Mouse (Mus musculus): Measurements from ENCODE around the gene Stxbp4.

Gene Stxbp4

DNA sequence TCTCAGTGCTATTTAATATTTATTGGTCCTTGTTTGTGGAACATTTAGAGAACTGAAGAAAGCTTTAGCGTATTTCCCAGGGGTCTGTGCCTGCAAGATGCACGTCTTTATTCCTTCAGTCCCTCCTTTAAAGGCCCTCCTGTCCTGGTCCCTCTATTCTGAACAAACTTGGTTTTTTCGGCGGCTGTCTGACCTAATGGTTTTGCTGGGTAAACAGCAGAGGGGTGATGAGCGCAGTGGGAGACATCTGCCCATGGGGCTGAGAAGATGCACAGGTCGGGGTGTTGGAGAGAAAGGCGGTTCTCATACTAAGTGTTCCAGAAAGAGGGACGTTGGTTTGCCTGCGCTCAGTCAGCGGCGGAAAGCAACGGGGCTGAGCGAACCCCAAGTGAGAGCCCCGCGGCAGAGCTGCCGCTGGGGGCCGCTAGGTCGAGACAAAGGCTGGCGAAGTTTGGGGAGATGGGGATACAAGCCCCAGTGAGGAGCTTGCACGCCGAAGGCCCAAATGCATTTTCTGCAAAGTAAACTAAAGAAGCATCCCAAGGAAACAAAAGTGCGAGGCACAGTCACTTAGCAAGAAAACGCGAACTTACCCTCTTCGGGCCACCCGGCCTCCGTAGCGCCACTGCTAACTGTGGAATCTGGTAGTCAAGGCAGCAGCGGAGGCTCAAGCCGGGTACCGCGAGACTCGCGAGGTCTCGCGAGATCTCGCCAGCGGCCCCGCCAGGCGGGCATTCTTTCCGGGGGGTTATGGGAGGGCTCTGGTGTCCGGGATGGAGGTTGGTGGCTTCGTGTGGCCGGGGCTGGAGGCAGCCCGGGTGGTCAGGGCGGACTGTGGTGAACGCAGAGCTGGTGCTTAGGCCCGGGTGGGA lies at the start of gene Stxbp4, which contains the start of gene Cox11:
Gene Stxbp4 (minus strand): TSS at position 645 of the 872 bp plus-strand sequence.
Gene Cox11 (plus strand): TSS at position 734 of the 872 bp plus-strand sequence.
- peak; percentile 91 for DNase-seq (ENCODE audit: low read depth, low spot score)

DNA sequence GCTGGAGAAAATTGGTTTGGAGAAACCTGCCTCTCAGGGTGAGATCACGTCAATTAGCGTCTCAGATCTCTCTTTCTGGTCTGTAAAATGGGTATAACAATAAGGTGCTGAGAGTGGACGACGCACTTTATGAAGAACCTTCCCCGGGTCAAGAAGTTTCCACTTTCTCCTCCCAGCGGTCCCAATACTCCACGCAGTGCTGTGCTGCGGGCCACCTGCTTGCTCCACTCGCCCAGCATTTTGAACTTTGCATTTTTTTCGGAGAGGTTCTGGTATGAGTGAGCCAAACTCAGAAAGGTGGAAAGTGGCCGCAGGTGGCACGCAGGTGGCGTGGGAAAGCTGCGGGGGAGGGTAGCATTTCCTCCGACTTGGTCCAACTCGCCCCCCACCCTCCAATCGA lies 49.2 kb upstream of the Stxbp4 start:
- no peak for DNase-seq (ENCODE audit: low read depth, low spot score)

GRCm38 (mm10) chr11:90686287-90687025 lies 48.6 kb upstream of the Stxbp4 start:
- no peak for DNase-seq (ENCODE audit: low read depth, low spot score)

DNA sequence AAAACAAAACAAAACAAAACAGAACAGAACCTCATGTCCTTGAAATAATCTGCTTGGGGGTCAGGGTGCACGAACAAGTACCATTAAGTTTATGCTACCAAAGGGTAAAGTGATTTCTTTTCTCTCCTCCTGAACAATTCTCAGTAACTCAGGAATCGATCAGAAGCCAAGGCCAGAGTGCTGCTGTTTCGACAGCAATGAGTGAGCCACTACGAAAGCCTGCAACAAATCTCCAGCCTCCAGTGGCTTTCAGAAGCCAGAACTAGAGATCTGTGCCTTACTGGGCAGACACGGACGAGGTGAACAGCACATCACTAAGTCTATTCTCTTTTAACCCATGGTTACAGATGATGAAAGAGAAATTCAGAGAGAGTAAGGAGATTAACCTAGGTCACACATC lies 47.3 kb upstream of the Stxbp4 start:
- no peak for DNase-seq (ENCODE audit: low read depth, low spot score)

DNA sequence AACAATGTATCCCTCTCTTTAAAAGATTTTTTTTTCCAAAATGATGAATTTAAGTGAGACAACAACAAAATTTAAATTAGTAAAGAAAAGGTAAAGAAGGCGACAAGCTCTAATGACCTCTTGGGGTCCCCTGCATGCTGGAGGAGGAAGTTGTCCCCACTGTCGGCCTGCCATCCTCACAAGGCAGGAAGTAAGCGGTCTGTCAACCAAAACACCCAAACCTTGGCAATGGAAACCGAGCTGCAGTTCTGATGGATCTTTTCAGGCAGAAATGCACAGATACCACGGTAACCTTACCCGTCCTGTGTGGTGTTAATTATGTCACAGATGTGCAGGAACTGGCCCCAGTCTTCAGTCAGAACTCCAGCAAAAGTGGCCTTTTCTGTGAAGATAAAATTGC lies 46.9 kb upstream of the Stxbp4 start:
- no peak for DNase-seq (ENCODE audit: low read depth, low spot score)

DNA sequence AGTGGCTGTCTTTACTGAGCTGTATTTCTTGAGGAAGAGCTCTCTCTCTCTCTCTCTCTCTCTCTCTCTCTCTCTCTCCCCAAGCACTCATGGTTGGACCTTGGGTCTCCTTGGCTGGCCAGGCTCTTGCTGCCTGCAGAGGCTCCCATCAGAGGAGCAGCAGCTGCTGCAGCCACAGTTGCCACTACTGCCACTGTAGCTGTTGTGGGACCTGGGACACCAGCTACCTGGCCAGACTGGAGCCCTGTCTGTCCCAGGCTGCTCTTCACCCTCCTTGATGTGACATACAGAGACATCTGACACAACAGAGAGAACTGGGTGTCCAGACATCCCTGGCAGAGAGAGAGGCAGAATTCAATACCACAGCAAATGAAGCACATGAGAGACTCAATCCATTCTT lies 43.3 kb upstream of the Stxbp4 start:
- no peak for DNase-seq (ENCODE audit: low read depth, low spot score)

GRCm38 (mm10) chr11:90678582-90678981 lies 40.7 kb upstream of the Stxbp4 start:
- no peak for DNase-seq (ENCODE audit: low read depth, low spot score)

DNA sequence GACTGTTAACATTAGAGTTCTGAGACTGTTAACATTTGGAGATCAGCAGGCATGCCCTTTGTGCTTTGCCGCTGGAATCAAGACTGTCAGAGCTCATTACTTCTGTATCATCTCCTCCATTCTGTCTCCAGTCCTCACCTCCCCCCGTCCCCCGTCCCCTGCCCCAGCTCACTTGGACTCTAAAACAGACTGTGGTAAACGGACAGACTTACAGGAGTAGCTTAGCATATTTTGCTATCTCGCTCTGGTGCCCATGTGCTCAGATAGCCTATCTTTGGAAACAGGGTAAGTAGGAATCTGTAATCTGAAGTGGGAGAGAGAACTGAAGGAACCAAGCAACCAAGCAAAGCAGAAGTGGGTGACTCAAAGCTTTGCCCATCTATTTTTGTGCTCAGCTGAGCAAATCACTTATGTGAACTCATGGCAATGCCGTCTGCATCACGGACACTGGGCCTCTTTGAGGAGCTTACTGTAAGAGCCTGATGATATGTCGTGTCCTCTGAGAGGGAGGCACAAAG lies 39.9 kb upstream of the Stxbp4 start:
- DNase-seq (ENCODE audit: low read depth, low spot score) = no peak

DNA sequence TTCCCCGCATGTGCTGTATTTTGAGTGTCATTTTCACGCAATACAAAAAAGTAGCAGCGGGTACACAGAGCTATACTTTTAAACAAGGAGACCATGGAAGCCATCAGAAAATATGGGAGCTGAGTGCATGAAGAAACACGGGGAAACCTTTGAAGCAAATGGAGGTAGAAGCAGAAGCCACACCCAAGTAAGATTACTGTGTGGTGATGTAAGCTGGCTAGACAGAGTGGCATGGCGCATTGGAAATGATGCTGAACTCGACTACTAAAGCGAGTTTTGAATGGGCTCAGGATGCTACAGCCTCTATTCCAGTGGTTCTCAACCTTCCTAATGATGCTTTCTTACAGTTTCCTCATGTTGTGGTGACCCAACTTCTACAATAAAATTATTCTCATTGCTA lies 39.1 kb upstream of the Stxbp4 start:
- no peak for DNase-seq (ENCODE audit: low read depth, low spot score)

DNA sequence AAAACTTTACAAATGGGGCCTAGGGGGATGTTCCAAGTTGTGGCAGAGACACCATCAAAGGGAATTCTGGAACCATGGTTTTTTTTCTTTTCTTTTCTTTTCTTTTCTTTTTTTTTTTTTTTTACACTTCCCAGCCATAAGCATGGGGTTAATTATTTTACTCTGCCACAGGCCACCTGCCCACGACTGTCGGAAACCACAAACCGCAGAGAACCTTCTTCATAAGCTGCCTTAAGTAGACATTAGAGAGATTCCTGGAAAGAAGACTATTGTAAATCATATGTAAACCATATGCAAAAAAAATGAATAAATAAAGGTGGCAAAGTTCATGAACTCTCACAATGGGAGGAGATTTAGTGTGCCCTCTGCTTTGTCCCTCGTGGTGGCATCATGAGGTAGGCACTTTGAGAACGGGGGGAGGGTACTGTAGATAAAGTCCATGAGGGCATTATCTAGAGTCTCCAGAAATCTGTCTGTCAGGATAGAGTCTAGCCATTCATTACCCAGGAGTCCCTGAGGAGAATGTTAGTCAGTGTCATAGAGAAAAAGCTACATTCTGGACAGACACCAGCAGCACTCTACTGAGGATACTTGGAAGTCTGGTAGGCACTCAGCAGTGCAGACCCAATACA lies 37.7 kb upstream of the Stxbp4 start:
- no peak for DNase-seq (ENCODE audit: low read depth, low spot score)

- no peak for DNase-seq (ENCODE audit: low read depth, low spot score)
Observed at GRCm38 (mm10) chr11:90667325-90667724, 29.4 kb upstream of the Stxbp4 start.

DNA sequence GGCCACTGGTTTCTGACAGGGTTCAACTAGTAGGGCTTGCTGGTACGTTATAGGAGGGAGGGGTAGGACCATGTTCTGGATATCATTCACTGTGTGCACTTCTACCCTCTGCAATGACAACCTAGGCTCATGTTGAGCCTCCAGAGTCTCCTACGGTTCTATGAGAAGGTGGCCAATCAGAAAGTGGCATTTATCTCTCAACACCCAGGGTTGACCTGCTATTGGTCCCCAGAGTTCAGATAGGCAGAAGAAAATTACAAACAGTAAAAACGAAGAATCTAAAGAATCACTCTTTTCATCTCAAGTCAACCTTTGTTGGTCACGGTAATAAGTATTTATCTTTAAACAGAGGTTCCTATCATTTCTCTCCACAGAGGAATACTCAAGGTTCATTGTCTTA lies 29.0 kb upstream of the Stxbp4 start:
- no peak for DNase-seq (ENCODE audit: low read depth, low spot score)

- no peak for DNase-seq (ENCODE audit: low read depth, low spot score)
Observed at GRCm38 (mm10) chr11:90666144-90666757, 28.4 kb upstream of the Stxbp4 start.

DNA sequence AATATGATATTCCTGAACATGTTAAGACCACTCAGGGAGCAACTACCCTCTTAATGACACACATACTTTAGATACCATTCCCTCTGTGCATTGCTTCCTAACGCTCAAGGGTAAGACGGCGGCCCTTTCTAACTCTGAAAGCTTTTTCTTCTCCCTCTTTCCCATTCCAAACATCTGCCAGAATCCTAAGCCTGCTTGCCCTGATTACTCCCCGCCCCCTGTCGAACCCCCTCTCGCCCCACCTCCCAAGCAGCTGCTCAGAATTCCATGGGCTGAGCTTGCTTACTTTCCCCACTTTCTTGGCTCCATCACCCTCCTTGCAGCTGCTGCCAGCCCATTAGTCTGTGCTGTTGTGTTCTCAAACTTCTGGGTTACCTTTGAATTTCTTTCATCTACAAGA lies 27.3 kb upstream of the Stxbp4 start:
- no peak for DNase-seq (ENCODE audit: low read depth, low spot score)

- no peak for DNase-seq (ENCODE audit: low read depth, low spot score)
Observed at GRCm38 (mm10) chr11:90664345-90664986, 26.6 kb upstream of the Stxbp4 start.

GRCm38 (mm10) chr11:90663618-90664297 lies 25.9 kb upstream of the Stxbp4 start:
- no peak for DNase-seq (ENCODE audit: low read depth, low spot score)

DNA sequence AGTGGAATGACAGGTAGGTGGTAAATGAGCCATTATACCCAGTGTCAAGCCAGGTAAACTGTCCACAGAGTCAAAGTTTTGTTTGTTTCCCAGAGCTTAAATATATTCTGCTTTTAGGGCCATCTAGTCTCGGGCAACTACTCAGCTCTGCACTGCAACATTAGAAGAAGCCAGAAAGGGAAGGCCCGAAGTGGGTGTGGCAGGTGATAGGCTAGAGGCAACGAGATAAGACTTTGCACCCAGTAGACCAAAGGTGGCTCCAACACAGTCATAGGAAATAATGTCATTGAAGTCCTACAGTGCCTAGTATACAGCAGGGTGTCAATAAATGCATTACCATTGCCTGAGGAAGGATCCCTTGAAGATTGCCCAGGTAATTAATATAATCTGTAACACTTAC lies 25.2 kb upstream of the Stxbp4 start:
- DNase-seq (ENCODE audit: low read depth, low spot score) = no peak

DNA sequence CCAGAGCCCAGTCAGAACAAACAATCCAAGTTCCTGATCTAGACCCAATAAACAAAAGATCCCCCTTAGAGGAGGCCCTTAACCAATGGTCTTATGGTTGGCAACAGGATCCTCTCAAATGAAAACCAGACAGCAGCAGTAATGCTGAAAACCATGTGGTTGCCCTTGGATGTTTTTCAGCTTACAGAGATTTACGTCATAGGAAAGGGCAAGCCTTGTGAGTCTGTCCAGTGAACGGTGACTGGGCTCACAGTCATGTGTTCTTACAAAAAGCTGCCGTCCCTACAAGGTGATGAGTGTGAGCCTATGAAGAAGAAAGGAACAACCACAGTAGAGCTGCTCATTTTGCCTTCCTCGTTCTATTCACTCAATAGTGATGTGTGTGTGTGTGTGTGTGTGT lies 22.8 kb upstream of the Stxbp4 start:
- DNase-seq (ENCODE audit: low read depth, low spot score) = peak; percentile 73

DNA sequence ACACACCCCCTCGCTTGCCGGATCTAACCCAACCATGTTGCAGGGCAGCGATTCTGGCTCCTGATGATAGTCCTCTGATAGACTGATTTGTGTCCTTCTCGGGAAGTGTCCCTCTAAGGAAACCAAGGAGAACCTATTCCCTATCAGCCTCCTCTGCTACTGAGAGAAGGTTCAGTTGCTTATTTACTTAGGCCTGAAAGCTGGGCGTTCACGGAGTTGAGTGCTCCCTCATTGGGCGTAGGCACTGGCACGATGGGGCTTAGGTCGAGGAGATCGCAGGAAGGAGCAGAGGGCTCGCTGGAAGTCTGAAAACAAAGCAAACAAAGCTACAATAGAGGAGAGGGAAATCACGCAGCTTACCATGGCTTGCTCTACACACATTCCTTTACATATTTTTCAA lies 19.6 kb upstream of the Stxbp4 start:
- DNase-seq (ENCODE audit: low read depth, low spot score) = no peak

- DNase-seq (ENCODE audit: low read depth, low spot score) = no peak
Observed at GRCm38 (mm10) chr11:90652603-90653002, 14.7 kb upstream of the Stxbp4 start.

Measured in 3T3-L1 (cell line).